Mouse (Mus musculus) small intestine, adult 2 months (tissue): ENCODE data around the gene Bcr. TPM values are rescaled to one million over a fixed set of nuclear protein-coding genes. Genes with fewer than 3 reads are reported as not detected.

ENCODE experiments used
- H3K27ac ChIP-seq: fragments of 200-500 bp; 2 replicates; pipeline ENCODE4 v1.5.1; 2012; ENCODE audit warnings: low read depth, low read length, control low read depth, inconsistent platforms; ENCODE audit not compliant: insufficient read depth
- H3K27me3 ChIP-seq: fragments of 200-500 bp; 2 replicates; pipeline ENCODE4 v1.6.1; 2012; ENCODE audit warnings: mild to moderate bottlenecking, moderate library complexity, low read length, inconsistent platforms; ENCODE audit not compliant: control insufficient read depth, insufficient read depth
- H3K36me3 ChIP-seq: fragments of 200-500 bp; 2 replicates; pipeline ENCODE4 v1.6.1; 2012; ENCODE audit warnings: mild to moderate bottlenecking, low read length, control low read depth, inconsistent platforms; ENCODE audit not compliant: control insufficient read depth, insufficient read depth
- H3K4me1 ChIP-seq: fragments of 200-500 bp; 2 replicates; pipeline ENCODE4 v1.6.1; 2012; ENCODE audit warnings: low read length, inconsistent platforms, mixed read lengths; ENCODE audit not compliant: control insufficient read depth, insufficient read depth, insufficient read length
- H3K4me3 ChIP-seq: fragments of 200-500 bp; 2 replicates; pipeline ENCODE4 v1.5.1; 2012; ENCODE audit warnings: low read depth, mild to moderate bottlenecking, control low read depth, inconsistent platforms, low read length, moderate library complexity
- CTCF ChIP-seq: fragments of 200-500 bp; IDR thresholded peaks from 2 replicates; pipeline ENCODE4 v1.5.1; 2012; ENCODE audit warnings: low read depth, mild to moderate bottlenecking, control low read depth, inconsistent platforms, low read length, moderate library complexity, mixed read lengths; ENCODE audit not compliant: insufficient replicate concordance, insufficient read length; ENCODE audit errors: extremely low read depth
- POLR2A ChIP-seq: fragments of 200-500 bp; IDR thresholded peaks from 2 replicates; pipeline ENCODE4 v1.6.1; 2012; ENCODE audit warnings: low read depth, mild to moderate bottlenecking, control low read depth, inconsistent platforms, low read length, moderate library complexity
- WGBS: fragments of 180-500 bp; shearing (Covaris S2); methylation state at CpG from one replicate; pipeline ENCODE4 v1.1.7; 2018; 5-methylcytosine and 5-hydroxymethylcytosine counted together
- polyA plus RNA-seq: library from polyadenylated mRNA; depleted of rRNA; stranded (reverse); fragments of >200 nt; gene quantifications from 2 replicates; pipeline ENCODE4 v1.2.3, GENCODE M21; 2012

Gene Bcr
- polyA plus RNA-seq, 1 experiment, result 46.9 TPM

GRCm38 (mm10) chr10:75044459-75044858, 15.9 kb upstream of the Bcr start:
- Histone ChIP-seq H3K36me3 (no peaks in the 10 kb centered on the region), H3K4me3 (no peak overlapping the region), H3K4me1 (peaks cover 2% of the 10 kb centered on the region; the same call in 1 of the 2 replicates), H3K27ac (no peak overlapping the region), H3K27me3 (no peaks in the 10 kb centered on the region)
- TF ChIP-seq POLR2A, result no peak
- TF ChIP-seq CTCF, result no peak
- 18% methylated on average over 7 of the region's 7 CpGs for WGBS

- Histone ChIP-seq H3K27me3 (no peaks in the 10 kb centered on the region), H3K4me3 (no peak overlapping the region), H3K36me3 (no peaks in the 10 kb centered on the region), H3K4me1 (peaks cover 2% of the 10 kb centered on the region; the same call in 1 of the 2 replicates), H3K27ac (no peak overlapping the region)
- WGBS, result 58% methylated on average over 15 of the region's 15 CpGs
- TF ChIP-seq POLR2A (no peak), CTCF (no peak)
Observed at GRCm38 (mm10) chr10:75045831-75046230, 14.6 kb upstream of the Bcr start.

- TF ChIP-seq POLR2A (no peak), CTCF (no peak)
- H3K36me3 ChIP-seq, result no peaks in the 10 kb centered on the region
- no peaks in the 10 kb centered on the region for H3K27me3 ChIP-seq
- 96% methylated on average over 7 of the region's 7 CpGs for WGBS
- H3K4me1 ChIP-seq, result peaks cover 3% of the 10 kb centered on the region; the same call in 1 of the 2 replicates
- H3K4me3 ChIP-seq, result no peak overlapping the region
- no peak overlapping the region for H3K27ac ChIP-seq
Observed at GRCm38 (mm10) chr10:75048711-75049110, 11.7 kb upstream of the Bcr start.

- 91% methylated on average over 21 of the region's 21 CpGs for WGBS
- Histone ChIP-seq H3K4me1 (peaks cover 6% of the 10 kb centered on the region; the same call in 1 of the 2 replicates), H3K36me3 (no peaks in the 10 kb centered on the region), H3K27ac (no peak overlapping the region), H3K4me3 (no peak overlapping the region), H3K27me3 (no peaks in the 10 kb centered on the region)
- TF ChIP-seq CTCF, result no peak
Observed at GRCm38 (mm10) chr10:75051364-75052074, 8.9 kb upstream of the Bcr start.

GRCm38 (mm10) chr10:75052902-75053301, 7.5 kb upstream of the Bcr start:
- Histone ChIP-seq H3K27me3 (no peaks in the 10 kb centered on the region), H3K27ac (no peak overlapping the region), H3K4me1 (peaks cover 6% of the 10 kb centered on the region; the same call in 1 of the 2 replicates), H3K4me3 (no peak overlapping the region), H3K36me3 (no peaks in the 10 kb centered on the region)
- TF ChIP-seq POLR2A, result no peak
- no peak for TF ChIP-seq CTCF
- 63% methylated on average over 8 of the region's 8 CpGs for WGBS

- WGBS, result 66% methylated on average over 4 of the region's 4 CpGs
- TF ChIP-seq CTCF (no peak), POLR2A (no peak)
- H3K27ac ChIP-seq, result no peak overlapping the region
Observed at GRCm38 (mm10) chr10:75053655-75054054, 6.7 kb upstream of the Bcr start.

GRCm38 (mm10) chr10:75054125-75054524, 6.3 kb upstream of the Bcr start:
- 14% methylated on average over 6 of the region's 6 CpGs for WGBS
- Histone ChIP-seq H3K27ac (no peak overlapping the region), H3K4me3 (no peak overlapping the region), H3K27me3 (no peaks in the 10 kb centered on the region), H3K36me3 (no peaks in the 10 kb centered on the region), H3K4me1 (peaks cover 6% of the 10 kb centered on the region; the same call in 1 of the 2 replicates)
- no peak for TF ChIP-seq POLR2A
- no peak for TF ChIP-seq CTCF

More at GRCm38 (mm10) chr10:75053655-75054054, 6.7 kb upstream of the Bcr start:
- H3K27me3 ChIP-seq, result no peaks in the 10 kb centered on the region
- peaks cover 6% of the 10 kb centered on the region; the same call in 1 of the 2 replicates for H3K4me1 ChIP-seq
- no peak overlapping the region for H3K4me3 ChIP-seq
- no peaks in the 10 kb centered on the region for H3K36me3 ChIP-seq
